Mouse (Mus musculus) spleen, postnatal 4 days (tissue): ENCODE measurements at regions not wholly inside any gene's neighbourhood (a gene's known extent, or its start where the extent isn't known, plus 50 kb on each side); places are given as distances from the start of the nearest gene placed in this dataset.

Experiments used
- DNase-seq, 2 experiments: peaks; one replicate each; pipeline ENCODE4 v3.0.0; 2022; ENCODE audit warnings: low spot score in 2 of 2

DNA sequence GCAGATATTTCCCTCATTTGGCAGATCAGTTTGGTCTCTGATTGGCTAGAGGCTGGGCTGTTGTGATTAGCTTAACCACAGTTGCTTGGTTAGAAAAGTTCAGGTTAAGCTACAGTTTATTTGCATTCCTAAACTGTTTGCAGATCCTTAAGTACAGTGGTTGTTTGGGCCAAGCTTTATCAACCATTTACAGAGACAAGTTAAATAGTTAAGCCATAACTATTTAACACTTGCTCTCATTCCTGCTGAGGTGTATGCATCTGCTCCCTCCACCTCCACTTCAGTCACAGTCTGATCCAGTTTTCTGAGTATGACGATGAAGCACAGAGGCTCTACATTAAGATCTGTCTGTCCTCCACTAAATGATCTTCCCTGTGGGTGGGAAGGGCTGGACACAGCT is 58.6 kb upstream of the Gdf10 start:
- no peak for DNase-seq

DNA sequence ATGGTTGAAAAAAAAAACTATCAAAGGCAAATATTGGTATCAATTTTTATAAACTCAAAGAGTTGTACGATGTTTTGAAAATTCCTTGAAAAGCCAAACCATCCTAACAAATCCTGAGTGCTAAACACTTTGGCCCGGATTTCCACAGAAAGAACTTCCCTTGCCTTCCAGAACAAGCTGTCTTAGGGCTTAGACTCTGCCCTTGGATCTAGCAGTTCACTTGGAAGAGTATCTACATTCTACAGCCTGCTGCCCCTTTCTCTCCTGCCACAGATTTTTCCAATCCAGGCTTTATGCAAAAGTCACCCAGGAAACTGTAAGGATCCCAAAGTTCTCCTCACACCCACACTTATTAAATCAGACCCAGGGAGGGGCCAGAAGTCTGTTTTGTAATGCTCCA is 57.6 kb upstream of the Gdf10 start:
- DNase-seq: no peak

DNA sequence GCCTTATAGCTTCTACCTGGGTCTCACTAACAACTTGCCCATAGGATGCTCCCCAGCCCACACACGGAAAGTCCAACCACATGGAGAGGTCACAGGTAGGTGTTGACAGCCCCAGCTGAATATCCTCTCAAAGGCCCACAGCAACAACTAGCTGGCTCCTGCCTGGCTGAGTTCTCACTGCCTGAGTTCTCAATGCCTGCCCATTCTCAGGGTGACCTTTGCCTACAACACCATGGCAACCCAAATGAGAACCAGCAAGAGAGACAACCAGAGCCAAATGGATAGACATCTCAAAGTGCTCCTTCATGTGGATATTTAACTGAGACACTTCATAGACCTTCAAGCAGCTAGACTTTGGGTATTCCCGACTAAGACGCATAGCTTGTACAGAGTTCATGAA is 55.7 kb upstream of the Gdf10 start:
- no peak for DNase-seq
